Comparison of ENCODE assay signal across 9 mouse cellular contexts in the genomic region with DNA sequence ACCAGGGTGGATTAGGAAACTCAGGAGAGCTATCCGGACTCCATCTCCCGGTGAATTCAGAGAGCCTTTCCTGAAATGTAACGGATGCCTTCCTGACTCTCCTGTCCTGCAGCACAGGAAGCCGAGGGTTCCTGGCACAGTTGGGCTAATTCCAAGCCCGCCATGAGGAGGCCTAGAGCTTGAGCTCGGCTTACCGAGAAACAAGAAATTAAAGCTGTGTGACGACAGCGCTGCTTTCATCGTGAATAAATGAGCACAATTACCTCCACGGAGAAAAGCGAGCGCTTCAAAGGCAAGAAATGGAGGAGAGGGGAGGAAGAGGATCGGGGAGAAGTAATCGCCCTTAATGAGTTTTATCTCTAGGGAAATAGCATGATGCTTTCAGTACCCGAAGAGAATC. TPM values are rescaled to one million over a fixed set of nuclear protein-coding genes. Genes with fewer than 3 reads are reported as not detected.
A peak's percentile ranks its signal among the peaks of the same experiment; 100 is the strongest.
DNase-seq lines count a peak whose midpoint lies in the region; ATAC-seq and TF ChIP-seq lines count a peak whose summit lies in the region.
"Had no signal": no experiment of that assay in that cellular context is flagged by ENCODE, and none has a peak within 500 bp of the region (broad histone marks: within the 10 kb centered on the region; RNA-seq: fewer than 3 reads in every experiment).

No protein-coding gene starts in this region.

- H3K27me3 ChIP-seq in embryonic facial prominence, embryonic 12.5 days, result no peaks in the 10 kb centered on the region
- H3K27me3 ChIP-seq in embryonic facial prominence, embryonic 10.5 days (replicated peaks; ENCODE audit: low read depth, poor library complexity, severe bottlenecking), result 0 out of 2 replicates have a peak, but pooled peaks cover 14% of the 10 kb centered on the region
- H3K27me3 ChIP-seq in forebrain, embryonic 10.5 days (ENCODE audit: poor library complexity, severe bottlenecking), result no peaks in the 10 kb centered on the region
- no peaks in the 10 kb centered on the region for H3K27me3 ChIP-seq in liver, postnatal 0 days (ENCODE audit: insufficient read depth, low read length)

- DNase-seq in embryonic facial prominence, embryonic 10.5 days (ENCODE audit: low spot score), result no peak
- peak; percentile 60 for DNase-seq in MN1 (ENCODE audit: low spot score)
- no peak for DNase-seq in forebrain, embryonic 10.5 days (ENCODE audit: extremely low spot score, low spot score)
- DNase-seq in kidney, postnatal 14 days, result peak; percentile 52
- DNase-seq in liver, postnatal 0 days, result no peak
- DNase-seq: liver, embryonic 13.5 days; thymus, adult 2 months had no signal

- TF ChIP-seq EP300 in liver, postnatal 0 days (IDR thresholded peaks at IDR 0.05; ENCODE audit: low read depth), result no peak

- H3K4me2 ChIP-seq in embryonic facial prominence, embryonic 12.5 days (replicated peaks), result no peak overlapping the region
- no peak overlapping the region for H3K4me2 ChIP-seq in liver, postnatal 0 days (ENCODE audit: low read depth, low read length)
- H3K4me2 ChIP-seq: liver, embryonic 13.5 days had no signal

- no peak overlapping the region for H3K4me3 ChIP-seq in embryonic facial prominence, embryonic 12.5 days
- H3K4me3 ChIP-seq in embryonic facial prominence, embryonic 10.5 days, result no peak overlapping the region
- no peak overlapping the region for H3K4me3 ChIP-seq in forebrain, embryonic 10.5 days
- no peak overlapping the region for H3K4me3 ChIP-seq in liver, postnatal 0 days (ENCODE audit: low read depth, low read length)
- H3K4me3 ChIP-seq: liver, embryonic 13.5 days had no signal

- H3K4me1 ChIP-seq in embryonic facial prominence, embryonic 12.5 days, result peaks cover 31% of the 10 kb centered on the region
- H3K4me1 ChIP-seq in embryonic facial prominence, embryonic 10.5 days, result peaks cover 56% of the 10 kb centered on the region
- peaks cover 55% of the 10 kb centered on the region for H3K4me1 ChIP-seq in forebrain, embryonic 10.5 days
- no peaks in the 10 kb centered on the region for H3K4me1 ChIP-seq in liver, postnatal 0 days (ENCODE audit: insufficient read depth)
- H3K4me1 ChIP-seq: liver, embryonic 13.5 days had no signal

- no peak overlapping the region for H3K9ac ChIP-seq in embryonic facial prominence, embryonic 12.5 days
- H3K9ac ChIP-seq in liver, postnatal 0 days (replicated peaks), result no peak overlapping the region
- H3K9ac ChIP-seq: liver, embryonic 13.5 days had no signal

- TF ChIP-seq CTCF in liver, postnatal 0 days (IDR thresholded peaks at IDR 0.05; ENCODE audit: low read depth), result no peak

- ATAC-seq in embryonic facial prominence, embryonic 12.5 days (ENCODE audit: insufficient number of reproducible peaks, insufficient read depth, low FRiP score, low TSS enrichment), result no peak
- no peak for ATAC-seq in granulocyte monocyte progenitor cell, adult 5-6 weeks (replicated peaks; ENCODE audit: poor library complexity, severe bottlenecking)
- no peak for ATAC-seq in liver, postnatal 0 days

- no peaks in the 10 kb centered on the region for H3K9me3 ChIP-seq in embryonic facial prominence, embryonic 12.5 days
- no peaks in the 10 kb centered on the region for H3K9me3 ChIP-seq in embryonic facial prominence, embryonic 10.5 days
- no peaks in the 10 kb centered on the region for H3K9me3 ChIP-seq in forebrain, embryonic 10.5 days
- H3K9me3 ChIP-seq in liver, postnatal 0 days (ENCODE audit: low read length), result no peaks in the 10 kb centered on the region
- H3K9me3 ChIP-seq: liver, embryonic 13.5 days had no signal

- no peaks in the 10 kb centered on the region for H3K36me3 ChIP-seq in embryonic facial prominence, embryonic 12.5 days
- H3K36me3 ChIP-seq in embryonic facial prominence, embryonic 10.5 days (replicated peaks), result 0 out of 2 replicates have a peak, but pooled peaks cover 9% of the 10 kb centered on the region
- peaks cover 21% of the 10 kb centered on the region for H3K36me3 ChIP-seq in forebrain, embryonic 10.5 days (replicated peaks)
- H3K36me3 ChIP-seq in liver, postnatal 0 days (replicated peaks; ENCODE audit: insufficient read depth, low read length), result no peaks in the 10 kb centered on the region
- H3K36me3 ChIP-seq: liver, embryonic 13.5 days had no signal

- 31% methylated on average over 16 of the region's 16 CpGs for WGBS in embryonic facial prominence, embryonic 12.5 days
- 48% methylated on average over 16 of the region's 16 CpGs for WGBS in embryonic facial prominence, embryonic 10.5 days
- WGBS in forebrain, embryonic 10.5 days, result 62% methylated on average over 16 of the region's 16 CpGs
- WGBS in liver, postnatal 0 days (ENCODE audit: insufficient replicate concordance), result 69% methylated on average over 16 of the region's 16 CpGs

- H3K27ac ChIP-seq in embryonic facial prominence, embryonic 12.5 days, result 0 out of 2 replicates have a peak overlapping the region, but pooled peaks have one; percentile 7
- H3K27ac ChIP-seq in embryonic facial prominence, embryonic 10.5 days (replicated peaks), result no peak overlapping the region
- H3K27ac ChIP-seq in forebrain, embryonic 10.5 days, result 0 out of 2 replicates have a peak overlapping the region, but pooled peaks have one; percentile 17
- no peak overlapping the region for H3K27ac ChIP-seq in liver, postnatal 0 days (ENCODE audit: low read depth)
- H3K27ac ChIP-seq: liver, embryonic 13.5 days had no signal

RNA-seq across cellular contexts. Expression of gene Celsr1, which starts 57.8 kb away (rescaled TPM):
- 2.4 and 2.5 TPM in 2 replicates for polyA plus RNA-seq in embryonic facial prominence, embryonic 12.5 days (2016; fragmentation: Nextera tagmentation; extraction: Ambion mirVana)
- polyA plus RNA-seq in embryonic facial prominence, embryonic 10.5 days (2016; fragmentation: Nextera tagmentation; extraction: Ambion mirVana), result 1.2 and 1.5 TPM in 2 replicates
- polyA plus RNA-seq in forebrain, embryonic 10.5 days (2016; fragmentation: Nextera tagmentation; extraction: Ambion mirVana), result 2.4 and 2.6 TPM in 2 replicates
- 8.0 and 12.6 TPM in 2 replicates for total RNA-seq in granulocyte monocyte progenitor cell, adult 5-6 weeks (2014; fragmentation: Nextera tagmentation)
- 6.9 and 8.7 TPM in 2 replicates for total RNA-seq in granulocyte monocyte progenitor cell, adult 5-6 weeks (2017)
- 0.09 and 0.11 TPM in 2 replicates for polyA plus RNA-seq in liver, postnatal 0 days (2015; fragmentation: Nextera tagmentation; extraction: Ambion mirVana)

Comparison
In these comparisons a context has a peak if more than half of its experiments do, and no peak if none do; other contexts are left out.
1. H3K27ac ChIP-seq: peak in embryonic facial prominence, embryonic 12.5 days (single experiment) and forebrain, embryonic 10.5 days (single experiment); none in embryonic facial prominence, embryonic 10.5 days (single experiment) and liver, postnatal 0 days (single experiment).
2. DNase-seq: peak in MN1 (single experiment) and kidney, postnatal 14 days (single experiment); none in embryonic facial prominence, embryonic 10.5 days (single experiment), forebrain, embryonic 10.5 days (single experiment) and liver, postnatal 0 days (single experiment).